Mouse (Mus musculus): Measurements from ENCODE around the gene Eif5a.

Eif5a gene

DNA sequence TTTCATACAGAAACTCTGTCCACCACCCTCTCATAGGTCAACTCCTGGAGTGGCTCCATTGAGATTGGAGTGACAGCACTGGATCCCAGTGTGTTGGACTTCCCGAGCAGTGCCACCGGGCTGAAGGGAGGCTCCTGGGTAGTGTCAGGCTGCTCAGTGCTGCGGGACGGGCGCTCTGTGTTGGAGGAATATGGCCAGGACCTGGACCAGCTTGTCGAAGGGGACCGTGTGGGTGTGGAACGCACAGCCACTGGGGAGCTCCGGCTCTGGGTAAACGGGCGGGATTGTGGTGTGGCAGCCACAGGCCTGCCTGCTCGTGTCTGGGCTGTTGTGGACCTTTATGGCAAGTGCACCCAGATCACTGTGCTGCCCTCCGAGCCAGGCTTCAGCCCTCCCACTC lies 18.8 kb downstream of the Eif5a start:
- DNase-seq (ENCODE audit: low spot score) = no peak

DNA sequence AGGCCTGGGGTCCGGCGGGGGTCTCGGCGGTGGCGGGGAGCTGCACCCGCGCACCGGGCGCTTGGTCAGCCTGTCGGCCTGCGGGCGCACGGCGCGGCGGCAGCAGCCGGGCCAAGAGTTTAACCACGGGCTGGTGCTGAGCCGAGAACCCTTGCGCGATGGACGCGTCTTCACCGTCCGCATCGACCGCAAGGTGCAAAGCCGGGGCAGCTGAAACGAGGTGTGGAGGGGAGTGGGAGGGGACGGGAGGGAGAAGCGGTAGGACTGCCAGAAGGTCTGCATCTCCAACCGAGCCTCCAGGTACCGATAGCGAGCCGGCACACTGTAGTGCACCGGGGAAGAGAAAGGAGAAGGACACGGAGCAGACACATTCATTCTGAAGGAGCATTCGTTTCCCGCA lies 19.8 kb downstream of the Eif5a start:
- no peak for DNase-seq (ENCODE audit: low spot score)

DNA sequence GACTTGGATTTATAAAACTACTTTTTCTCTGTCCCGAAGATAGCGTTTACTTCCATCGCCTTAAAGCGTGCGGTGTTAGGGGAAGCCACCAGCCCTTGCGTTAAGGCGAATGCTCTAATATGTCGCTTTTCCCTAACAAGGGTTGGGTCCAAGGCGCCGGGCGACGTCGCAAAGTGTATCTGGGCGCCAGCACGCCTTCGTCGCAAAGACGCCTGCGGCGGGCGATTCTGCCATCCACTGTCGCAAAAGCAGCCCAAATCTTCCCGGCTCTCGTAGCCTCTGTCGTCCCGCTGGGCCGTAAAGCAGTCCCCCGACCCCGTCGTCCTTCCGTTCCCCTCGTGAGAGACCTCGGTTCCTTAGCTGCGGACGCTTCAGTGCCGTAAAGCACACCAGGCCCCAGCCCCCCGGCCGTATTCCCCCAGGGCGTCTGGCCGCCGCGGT lies 20.3 kb downstream of the Eif5a start:
- peak; percentile 98 for DNase-seq (ENCODE audit: low spot score)

DNA sequence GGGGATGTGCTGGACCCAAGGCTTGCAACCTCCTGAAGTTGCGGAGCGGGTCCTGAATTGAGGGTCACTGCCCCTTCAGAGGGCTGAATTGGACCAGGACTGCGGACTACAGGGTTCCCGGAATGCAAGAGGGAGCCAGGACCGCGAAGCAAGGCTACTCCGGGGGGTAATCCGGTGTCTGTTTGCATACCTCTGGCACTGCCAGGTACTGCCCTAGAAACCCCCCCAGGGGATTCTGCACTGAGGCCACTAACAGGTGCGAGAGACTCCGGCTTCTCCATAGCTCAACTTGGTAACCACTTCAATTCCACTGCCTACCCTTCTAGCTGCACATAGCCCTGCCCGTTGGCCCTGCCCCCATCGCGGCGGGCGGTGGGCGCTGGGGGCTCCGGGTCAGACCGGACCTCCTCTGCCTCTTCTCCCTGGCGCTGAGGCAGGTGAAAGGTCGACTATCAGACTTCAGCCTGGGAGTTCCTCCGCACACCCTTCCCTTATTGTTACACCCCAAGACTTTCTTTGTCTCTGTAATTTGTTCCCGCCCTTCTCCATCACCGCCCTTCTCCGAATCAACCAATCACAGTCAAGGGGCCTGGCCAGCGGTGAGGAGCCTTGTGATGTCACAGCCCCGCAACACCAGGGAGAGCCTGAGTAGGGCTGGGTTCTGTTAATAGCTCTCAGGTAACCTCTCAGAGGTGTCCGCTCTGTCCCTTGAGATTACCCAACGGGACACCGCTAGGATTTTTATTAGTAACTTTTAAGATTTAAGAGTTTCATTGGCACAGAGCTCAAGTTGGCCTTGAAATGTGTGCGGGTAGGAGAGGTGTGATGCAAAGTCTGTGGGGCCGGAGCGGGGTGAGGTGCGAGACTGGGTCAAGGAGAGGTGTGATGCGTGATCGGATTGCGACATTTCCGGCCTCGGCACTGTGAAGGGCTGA lies 21.0 kb downstream of the Eif5a start, which contains the start of the genes 2810408A11Rik and Neurl4:
2810408A11Rik (minus strand) TSS at position 517 of the 935 bp plus-strand sequence.
Neurl4 (plus strand) TSS at position 602 of the 935 bp plus-strand sequence.
- peak; percentile 88 for DNase-seq (ENCODE audit: low spot score)

DNA sequence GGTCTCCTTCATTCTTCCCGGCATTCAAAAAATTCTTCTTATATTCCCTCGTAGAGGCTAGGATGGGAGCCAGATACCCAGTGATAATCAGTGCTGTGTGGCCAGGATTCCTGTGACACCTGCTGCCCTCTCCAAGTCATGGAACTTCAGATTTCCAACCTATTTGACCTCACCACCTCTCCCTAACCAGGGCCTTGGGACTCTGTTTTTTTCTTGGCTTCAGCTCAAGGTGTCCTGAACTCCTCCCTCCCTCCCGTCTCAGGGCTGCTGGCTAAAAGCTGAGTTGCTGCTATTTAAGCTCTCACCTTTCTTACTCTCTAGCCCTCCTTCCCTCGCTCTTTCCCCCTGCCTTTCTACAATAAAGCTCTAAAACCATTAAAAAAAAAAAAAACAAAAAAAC lies 21.9 kb downstream of the Eif5a start:
- no peak for DNase-seq (ENCODE audit: low spot score)

DNA sequence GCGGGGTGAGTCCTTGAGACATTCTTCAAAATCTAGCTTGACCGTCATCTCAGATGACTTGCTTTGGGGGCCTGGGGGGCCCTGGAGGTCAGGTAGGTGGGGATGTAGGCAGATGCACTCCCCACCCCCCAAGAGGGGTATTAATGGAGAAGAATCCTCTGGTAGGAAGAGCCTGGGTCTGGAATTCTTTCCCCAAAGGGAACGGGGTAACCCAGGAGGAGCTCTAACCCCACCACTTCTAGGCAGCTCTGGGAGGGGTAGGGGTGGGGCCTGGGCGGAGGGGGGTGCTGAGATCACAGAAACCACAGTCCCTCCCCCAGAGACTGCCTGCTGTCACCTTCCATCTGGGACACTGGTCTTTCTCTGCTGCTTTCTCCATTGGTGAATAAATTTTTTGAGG lies 26.5 kb downstream of the Eif5a start, which contains the start of gene Acap1:
Acap1 (minus strand) TSS at position 249 of the 400 bp plus-strand sequence.
- DNase-seq (ENCODE audit: low spot score) = no peak

DNA sequence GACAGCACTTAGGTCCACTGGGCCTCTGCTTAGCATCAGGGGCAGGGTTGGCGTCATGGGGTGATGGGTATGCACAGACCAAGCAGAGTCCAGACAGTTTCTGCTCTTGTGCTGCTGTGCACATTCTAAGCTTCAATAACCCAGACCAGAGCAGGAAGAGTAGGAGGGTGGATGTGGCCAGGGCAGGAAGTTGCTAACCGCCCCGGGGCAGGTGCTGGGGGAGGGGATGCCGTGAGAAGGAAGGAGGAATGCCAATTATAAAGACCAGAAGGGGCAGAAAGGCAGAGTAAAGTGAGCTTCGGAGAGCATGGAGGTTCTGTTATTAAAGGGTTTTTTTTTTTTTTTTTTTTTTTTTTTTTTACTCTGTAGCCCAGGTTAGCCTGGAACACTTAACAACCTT lies 27.1 kb downstream of the Eif5a start:
- no peak for DNase-seq (ENCODE audit: low spot score)

DNA sequence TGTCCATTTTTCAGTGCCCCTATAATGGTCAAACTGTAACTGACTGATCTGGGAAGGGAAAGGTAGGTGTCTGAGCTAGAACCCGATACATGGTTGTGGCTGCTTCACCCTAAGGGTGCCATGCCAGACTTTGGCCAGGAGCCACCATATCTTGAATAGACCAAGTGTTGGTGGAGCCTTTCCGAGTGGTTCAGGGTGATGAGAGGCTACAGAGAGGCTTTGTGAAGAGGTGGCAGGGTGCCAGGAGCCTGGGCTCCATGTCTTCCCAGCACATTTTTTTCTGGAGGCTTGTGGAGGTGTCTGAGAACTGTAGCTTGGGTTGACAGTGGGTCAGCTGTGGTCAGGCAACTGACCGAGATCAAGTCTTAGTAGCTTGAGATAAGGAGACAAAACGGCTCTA lies 30.3 kb downstream of the Eif5a start:
- DNase-seq (ENCODE audit: low spot score) = peak; percentile 61

DNA sequence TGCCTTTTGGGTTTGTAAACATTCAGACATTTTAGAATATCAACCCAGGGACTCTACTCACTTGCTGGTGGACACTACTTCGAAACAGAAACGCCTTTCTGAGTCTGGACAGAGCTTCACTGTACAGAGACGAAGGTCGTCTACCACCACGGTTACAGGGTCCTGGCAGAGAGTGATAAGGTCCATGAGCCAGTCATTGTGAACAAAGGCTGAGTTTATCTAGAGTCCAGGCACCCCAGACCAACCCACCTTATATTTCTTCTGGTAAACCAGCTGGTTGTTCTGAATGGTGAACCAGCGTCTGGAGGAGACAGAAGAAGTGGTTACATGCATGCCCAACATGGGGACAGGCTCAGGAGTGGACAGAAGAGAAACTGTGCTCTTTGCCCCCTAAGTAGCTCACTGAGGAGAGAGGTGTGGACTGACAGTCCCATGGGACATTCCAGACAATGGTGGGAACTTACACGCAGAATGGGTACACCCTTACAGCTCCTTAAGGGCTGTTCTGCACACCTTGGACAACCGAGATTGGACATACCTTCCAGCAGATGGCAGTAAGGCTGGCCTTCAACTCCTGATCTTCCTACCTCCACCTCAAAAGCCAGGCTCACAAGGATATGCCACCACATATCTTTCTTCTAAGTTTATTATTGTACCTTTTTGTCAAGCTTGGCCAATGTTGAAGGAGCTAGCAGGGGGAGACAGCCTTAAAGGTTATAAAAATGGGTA lies 34.7 kb downstream of the Eif5a start:
- DNase-seq (ENCODE audit: low spot score) = no peak

DNA sequence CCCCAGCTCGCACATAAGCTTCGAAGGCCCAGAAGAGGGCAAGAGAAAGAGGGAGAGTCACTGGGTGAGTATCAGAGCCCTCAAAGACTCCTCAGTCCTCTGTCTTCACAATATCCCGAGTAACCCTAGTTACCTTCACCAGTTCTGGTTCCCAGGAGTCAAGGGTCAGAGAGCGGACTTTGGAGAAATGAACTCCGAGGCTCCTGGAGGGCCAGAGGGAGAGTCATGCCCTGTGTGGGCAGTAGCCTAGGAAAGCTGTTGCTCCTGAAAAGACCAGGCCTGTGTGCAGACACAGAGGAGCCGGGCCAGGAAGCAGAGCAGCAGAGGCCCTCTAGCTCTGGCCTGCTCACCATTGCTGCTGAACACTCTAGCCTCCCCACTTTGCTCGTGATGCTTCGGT lies 37.1 kb downstream of the Eif5a start:
- DNase-seq (ENCODE audit: low spot score) = no peak

DNA sequence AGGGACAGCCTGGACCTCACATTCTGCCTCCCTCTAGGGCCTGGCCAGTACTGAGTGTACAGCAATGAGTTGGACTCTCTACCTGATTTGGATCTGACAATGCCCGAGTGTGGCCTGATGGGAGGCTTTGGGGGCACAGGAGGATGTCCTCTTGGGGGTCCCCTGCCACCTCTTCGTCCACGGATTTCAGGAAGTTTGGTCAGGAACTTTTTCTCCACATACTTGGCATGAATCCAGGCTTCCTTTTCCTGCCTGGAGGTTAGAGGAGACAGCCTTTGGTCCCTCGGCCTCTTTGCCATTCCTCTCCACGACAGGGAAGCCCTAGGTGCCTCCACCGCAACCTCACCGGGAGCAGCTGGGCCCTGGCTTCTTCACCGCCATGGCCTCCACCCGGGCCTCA lies 37.5 kb downstream of the Eif5a start:
- DNase-seq (ENCODE audit: low spot score) = no peak

DNA sequence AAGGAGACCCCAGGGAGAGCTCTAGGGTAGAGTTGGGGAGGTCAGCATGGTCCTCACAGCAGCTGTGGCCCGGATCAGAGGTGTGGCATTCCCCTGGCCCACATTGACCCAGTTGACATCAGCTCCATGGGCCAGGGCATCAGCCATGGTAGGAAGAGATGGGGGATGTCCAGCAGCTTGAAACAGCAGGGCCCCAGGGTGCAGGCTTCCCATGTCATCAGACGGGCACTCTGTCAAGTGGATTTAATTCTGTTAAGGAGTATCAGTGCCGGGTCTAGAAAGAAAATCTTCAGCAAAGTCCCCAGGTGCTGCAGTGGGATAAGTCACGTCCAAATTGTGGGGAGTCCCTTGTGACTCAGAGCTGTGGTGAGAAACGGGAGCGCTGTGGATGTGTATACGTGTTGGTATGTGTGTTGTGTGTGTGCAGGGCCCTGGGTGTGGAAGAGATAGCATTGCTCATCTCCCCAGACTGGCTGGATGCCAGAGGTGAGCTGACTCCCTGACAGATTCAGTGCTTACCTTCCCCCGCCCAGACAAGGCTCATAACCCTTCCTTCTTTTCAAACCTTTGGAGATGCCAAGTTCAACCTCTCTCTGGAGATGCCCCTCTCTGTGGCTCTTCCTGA lies 38.1 kb downstream of the Eif5a start:
- DNase-seq (ENCODE audit: low spot score) = no peak

DNA sequence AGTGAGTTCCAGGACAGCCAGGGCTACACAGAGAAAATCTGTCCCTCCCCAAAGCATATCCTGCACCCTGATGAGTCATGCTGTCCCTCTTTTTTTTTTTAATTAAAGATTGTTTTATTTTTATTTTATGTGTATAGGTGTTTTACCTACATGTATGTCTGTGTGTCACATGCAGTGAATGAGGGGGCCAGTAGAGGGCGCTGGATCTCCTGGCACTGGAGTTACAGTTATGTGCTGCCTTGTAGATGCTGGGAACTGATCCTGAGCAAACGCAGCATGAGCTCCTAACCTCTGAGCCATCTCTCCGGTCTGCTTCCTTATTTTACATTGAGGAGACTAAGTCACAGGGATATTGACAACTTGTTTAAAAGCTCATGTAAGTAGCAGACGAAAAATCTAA lies 38.7 kb downstream of the Eif5a start:
- DNase-seq (ENCODE audit: low spot score) = no peak

DNA sequence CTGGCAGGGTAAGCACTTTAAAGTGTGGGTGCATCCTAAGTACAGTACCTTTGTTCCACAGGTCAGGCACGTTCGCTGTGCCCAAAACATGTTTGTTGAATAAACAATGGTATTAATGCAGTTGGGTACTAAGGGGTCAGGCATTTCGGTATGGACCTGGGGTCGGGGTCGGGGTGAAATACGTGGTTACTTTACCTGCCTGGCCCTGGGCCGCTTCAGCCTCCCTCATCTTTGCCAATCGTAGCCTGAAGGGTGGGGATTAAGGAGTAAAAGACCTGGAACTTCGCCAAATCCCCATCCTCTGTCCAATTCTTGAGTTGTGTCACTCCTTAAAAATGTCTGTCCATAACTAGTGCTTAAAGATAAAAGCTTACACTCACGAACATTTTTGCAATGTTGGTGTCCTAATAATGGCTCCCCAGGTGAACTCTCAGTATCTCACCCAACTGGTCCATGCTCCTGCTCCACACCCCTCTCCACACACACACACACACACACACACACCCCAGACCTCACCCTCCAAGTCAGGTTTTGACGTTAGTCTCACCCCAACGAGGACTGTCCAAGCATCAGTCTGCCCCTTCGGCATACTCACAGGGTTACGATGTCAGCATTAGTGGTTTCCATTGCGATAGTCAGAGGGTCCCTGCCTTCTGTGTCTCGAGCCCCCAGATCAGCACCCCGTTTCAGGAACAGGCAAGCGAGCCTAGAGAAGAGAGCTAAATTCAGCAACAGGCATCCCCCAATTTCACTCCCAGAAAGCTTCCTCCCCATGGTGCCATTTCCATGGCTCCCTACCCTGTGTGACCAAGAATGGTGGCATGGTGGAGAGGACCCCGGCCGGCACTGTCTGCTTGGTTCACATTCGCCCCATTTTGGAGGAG lies 39.7 kb downstream of the Eif5a start:
- no peak for DNase-seq (ENCODE audit: low spot score)

DNA sequence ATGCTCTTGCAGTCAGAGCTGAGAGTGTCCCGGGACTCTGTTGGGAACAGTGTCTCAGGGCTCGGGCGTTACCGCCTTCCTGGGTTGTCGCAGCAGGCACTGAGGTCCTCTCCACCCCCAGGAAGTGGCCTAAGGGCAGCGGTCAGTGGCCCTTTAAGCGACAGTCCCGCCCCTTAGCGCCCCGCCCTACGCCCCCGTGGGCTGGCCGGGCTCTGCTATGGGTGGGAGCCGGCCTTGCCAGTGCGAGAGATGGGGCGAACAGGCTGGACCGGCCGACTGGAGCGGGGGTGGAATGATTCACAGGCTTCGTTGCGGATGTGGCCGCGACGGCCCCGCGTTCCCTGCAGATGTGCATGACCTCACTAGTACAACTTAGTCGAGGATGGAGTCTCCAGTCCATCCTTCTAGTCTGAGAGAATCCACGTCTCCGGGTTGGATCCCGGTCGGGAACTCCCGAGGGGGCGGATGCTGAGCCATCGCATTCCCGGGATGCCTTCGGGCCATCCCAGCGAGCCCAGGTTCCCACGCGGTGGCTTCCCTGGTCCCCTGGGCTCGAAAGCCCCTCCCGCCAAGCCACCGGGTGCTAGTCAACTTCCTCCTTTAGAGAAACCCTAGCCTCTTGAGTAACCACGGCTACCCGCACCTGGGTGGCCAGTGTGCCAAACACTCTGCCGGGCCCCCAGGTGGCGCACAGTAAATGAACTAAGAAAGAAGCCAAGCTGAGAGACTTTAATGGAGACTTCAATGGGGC lies 40.7 kb downstream of the Eif5a start, which contains the start of gene Kctd11:
Kctd11 (minus strand) TSS at position 554 of the 751 bp plus-strand sequence.
- peak; percentile 83 for DNase-seq (ENCODE audit: low spot score)

DNA sequence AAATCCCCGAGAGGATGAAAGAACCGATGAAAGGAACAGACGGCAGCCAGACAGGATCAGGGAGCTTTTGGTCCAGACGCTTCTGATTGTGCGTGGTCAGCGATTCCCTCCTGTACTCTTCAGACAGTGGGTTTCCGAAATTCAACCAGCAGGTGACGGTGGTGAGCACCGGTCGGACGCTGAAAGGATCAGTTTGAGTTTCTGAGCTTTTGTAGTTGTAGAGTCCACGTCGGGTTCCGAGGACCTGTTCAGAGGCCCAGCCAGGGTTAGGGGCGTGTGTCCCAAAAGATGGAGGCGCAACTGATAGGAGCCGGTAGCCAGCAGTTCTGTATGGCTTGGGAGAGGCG lies 41.3 kb downstream of the Eif5a start:
- peak; percentile 46 for DNase-seq (ENCODE audit: low spot score)

DNA sequence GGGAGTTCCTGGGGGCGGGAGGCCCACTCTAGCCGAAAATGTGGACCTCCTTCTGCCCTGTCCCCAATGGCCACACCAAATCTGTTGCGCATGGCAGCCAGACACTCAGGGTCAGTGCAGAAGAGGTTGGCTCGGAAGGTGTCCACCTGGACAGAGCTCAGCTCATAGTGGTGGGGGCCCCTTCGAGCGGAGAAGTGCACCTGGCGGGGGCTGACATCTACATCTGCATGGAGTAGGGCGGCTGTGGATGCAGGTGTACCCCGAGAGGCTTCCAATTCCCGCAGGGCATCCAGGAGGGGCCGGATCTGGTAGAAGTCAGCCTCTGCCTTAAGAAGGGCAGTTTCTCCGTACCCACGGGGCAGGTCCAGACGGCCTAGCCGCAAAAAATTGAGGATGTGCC lies 42.0 kb downstream of the Eif5a start:
- DNase-seq (ENCODE audit: low spot score) = no peak

DNA sequence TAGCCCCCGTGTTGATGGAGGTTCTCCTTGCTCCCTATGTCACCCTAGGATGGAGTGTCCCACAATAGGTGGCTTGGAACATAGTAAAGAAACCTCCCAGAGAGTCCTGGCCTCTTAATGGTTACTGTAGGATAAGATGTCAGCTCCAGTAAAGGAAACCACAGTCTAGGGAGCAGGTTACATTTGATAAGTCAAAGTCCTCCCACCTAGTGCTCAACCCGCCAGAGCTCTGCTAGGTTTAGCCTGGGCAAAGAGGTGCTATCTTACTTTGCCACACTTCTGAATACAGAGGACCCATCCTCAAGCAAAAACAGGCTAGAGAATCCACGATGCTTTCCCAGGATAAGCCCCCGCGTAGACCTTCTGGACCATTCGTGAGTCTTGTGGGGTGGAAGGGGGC lies 42.8 kb downstream of the Eif5a start:
- no peak for DNase-seq (ENCODE audit: low spot score)

DNA sequence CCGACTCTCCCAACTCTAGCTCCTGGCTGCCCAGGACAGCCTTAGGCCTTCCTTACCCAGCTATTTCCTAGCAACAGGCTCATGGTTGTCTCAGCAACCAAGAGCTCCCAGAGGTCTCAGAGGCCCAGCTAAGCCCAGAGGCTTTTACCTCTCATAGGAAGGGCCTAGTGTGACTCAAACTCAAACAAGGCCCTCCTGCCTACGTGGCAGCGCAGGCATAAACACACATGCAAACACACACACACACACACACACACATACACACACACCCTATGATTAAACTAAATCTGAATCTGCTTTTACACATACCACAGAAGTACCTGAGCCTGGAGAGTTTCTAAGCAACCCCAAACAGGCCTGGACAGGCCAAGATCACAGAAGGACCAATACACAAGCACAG lies 43.4 kb downstream of the Eif5a start:
- no peak for DNase-seq (ENCODE audit: low spot score)

DNA sequence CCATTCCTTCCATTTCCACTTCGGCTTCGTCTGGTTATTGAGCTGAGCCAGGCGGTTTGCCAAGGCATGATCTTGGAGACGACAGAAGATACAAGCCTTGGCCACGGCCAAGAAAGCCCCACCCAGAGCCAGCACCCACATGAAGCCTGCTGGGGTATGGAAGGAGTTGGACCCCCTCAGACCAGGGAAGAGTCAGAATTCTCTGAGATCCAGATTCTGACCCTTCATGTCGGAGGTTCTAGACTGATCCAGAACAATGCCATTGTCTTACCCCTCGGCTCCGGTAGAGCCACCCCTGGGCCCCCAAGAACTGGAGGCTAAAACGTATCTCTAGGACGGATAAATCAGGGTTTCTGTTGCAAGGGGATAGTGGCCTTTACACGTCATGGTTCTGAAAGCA lies 43.9 kb downstream of the Eif5a start, which contains the start of gene Tmem95:
Tmem95 (minus strand) TSS at position 141 of the 400 bp plus-strand sequence.
- DNase-seq (ENCODE audit: low spot score) = no peak

DNA sequence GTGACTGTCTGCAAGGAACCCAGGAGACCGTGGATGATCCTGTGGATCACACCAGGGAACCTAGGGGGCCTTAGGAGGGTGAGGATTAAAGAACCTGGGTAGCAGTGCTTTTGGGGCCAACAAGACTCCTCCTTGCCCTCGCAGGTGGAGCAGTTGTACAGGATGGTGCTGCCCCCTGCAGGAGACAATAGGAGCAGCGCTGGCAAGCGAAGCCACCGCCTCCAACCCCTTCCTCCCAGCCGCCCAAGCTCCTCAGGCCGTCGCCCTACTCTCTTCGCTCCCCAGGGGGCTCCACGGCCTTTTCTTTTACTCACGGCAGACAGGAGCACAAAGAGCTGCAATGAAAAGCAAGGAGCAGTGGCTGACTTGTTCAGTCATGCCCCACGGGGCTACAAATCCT lies 44.9 kb downstream of the Eif5a start:
- peak; percentile 84 for DNase-seq (ENCODE audit: low spot score)
